Mouse (Mus musculus): Measurements from ENCODE around the gene Tulp1.
"Not testable (repeated sequence)": the region's sequence is repeated elsewhere in the genome, so short reads cannot be mapped to it uniquely, and the experiment has no call there.

The Tulp1 gene

DNA sequence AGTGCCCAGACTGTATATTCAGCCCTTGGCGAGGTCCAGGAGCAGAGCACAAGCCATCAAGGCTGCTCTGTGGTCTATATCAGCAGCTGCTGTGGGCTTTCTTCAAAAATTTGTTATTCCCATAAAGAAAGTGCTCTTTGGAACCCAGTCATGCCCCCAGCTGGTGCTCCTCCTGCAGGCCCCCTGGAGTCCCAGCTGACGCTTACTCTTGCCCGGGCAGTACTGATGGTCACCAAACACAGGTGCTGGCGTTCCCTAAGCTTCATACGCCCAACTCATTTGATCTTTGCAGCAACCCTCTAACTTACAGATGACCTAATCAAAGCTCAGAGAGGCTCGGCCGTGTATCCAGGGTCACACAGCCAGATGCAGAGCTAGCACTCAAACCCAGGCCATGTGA is 27.5 kb downstream of the Tulp1 start:
- DNase-seq (ENCODE audit: low spot score) = no peak

DNA sequence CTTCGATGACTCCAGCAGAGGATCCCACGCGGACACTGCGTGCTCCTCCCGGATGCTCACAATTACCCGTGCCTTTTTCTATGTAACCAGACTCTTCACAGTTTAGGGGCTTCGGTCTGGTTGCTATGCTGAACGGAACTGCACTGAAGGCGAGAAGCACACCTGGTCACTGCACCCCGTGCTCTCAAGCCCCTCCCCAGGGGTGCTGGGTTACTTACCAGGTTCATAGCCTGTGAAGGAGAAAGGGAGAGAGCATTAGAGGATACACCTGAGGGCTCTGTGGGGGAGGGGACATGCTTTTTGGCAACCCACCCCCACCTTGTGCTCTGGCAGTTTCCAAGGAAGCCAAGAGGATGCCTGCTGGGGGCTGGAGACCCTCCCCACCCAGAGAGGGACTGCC is 29.8 kb downstream of the Tulp1 start:
- DNase-seq (ENCODE audit: low spot score) = no peak

DNA sequence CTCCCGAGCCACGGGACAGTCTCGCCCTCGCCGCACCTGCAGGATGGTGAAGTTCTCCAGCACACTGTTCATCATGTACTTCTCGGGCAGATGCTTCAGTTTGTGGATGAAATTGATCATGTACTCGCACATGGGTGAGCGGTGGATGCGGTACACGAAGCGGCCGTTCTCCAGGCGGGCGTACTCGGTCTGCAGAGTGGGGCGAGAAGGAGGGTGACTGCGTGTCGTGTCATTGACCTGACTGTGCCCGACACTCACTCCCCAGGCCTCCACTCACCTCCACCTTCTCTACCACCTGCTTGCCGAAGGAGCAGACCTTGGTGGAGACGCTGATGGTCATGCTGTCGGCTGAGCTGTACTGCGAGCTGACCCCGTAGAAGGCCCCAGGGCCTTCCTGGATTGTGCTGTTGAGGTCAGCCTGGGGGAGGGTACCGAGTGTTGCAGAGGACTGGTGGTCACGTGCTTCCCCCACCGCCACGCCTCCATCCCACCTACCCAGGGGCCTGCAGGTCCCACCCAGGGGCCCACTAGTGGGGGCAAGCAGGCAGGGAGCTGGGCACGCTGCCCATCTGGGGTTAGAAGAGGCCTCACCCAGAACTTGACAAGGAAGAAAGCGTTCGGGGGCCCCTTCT is 32.0 kb downstream of the Tulp1 start:
- no peak for DNase-seq (ENCODE audit: low spot score)

DNA sequence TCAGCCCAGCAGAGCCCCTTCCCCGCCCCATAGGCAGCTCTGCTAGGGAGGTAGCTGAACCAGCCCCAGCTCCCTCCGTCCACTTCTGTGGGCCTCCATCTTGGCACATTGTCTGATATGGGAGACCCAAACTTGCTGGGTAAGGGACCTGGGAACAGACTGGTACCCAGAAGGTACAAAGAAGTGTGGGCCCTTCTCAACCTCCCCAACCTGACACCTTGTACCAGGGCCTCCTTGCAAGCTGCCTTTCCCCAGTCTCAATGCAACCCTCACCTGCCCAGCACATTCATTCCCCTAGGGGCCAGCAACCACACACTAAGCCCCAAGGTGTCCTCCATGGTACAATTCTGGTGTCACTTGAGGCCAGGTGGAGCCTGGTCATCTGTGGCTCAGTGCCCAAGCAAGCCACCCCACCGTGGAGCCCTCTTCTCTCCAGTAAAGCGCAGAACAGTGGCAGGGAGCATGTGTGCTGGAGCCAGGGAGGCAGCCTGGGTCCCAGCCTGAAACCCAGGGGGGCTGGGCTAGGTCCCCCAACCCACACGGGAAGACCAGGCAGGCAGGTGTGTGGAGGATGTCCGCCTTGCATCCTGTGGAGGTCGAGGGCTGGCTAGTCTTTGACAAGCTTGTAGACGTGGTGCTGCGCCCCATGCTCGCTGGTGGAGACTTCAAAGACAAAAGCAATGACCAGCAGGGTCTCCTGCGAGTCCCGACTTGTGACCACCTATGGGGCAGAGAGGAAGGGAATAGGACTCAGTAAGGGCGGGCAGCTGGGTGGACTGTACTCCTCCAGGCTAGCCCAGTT is 32.7 kb downstream of the Tulp1 start:
- no peak for DNase-seq (ENCODE audit: low spot score)

DNA sequence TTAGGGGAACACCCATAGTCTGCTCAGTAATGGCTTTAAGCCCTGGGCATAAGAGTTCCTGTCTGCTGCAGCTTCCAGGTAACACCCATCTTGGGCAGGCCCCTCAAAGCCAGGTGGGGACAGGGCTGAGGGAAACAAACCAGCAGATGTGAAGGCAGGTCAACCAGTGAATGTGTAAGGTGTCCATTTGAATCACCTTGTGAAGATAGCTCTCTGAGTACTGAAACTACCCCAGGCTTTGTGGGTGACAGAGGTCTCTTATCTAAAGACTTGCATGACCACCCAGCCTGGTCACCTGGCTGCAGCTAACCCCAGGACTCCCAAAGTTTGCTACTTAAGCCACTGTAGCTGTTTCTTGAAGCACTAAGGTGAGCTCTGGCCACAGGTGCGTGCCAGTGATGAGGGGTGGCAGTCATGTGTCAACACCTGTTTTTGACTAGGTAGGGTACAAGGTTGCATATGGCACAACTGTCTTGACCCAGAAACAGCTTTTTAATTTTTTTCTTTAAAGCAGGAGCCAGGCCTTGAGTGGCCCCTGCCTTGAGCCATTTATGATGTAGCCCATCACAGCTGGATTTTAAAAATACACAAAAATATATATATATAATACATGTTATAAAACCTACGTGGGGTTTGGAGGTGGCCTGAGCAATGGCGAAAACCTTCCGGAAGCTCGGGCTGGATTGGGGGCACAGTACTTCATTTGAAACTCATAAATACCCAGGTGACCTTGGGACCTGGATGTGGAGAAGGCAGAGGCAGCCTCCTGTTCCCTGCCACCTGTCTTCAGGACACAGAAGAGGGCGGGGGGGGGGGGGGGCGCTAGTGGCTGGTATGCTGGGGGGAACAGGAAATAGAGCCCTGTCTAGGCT is 33.5 kb downstream of the Tulp1 start:
- DNase-seq (ENCODE audit: low spot score) = no peak

DNA sequence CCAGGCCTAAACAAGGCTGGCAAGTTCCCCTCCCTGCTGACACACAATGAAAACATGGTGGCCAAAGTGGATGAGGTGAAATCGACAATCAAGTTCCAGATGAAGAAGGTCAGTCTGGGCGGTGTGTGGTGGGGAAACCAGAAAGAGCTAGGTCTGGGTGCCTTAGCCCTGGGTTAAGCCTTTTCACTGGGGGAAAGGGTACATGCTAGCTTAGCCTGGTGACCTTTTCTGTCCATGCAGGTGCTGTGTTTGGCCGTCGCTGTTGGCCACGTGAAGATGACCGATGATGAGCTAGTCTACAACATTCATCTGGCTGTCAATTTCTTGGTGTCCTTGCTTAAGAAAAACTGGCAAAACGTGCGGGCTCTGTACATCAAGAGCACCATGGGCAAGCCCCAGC is 34.4 kb downstream of the Tulp1 start:
- not testable (repeated sequence) for DNase-seq (ENCODE audit: low spot score)

DNA sequence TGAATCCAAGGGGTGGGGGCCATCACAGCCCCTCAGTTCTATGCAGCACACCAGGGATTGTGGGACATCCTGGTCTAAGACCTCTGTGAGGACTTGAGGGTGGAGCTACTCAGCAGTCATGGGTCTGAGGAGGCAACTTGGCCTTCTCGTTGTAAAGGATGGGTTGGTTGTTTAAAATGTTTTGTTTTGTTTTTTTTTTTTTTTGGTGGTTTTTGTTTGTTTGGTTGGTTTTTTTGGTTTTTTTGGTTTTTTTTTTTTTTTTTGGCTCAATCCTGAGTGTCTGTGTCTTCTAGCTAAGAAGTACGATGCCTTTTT is 34.8 kb downstream of the Tulp1 start:
- no peak for DNase-seq (ENCODE audit: low spot score)

DNA sequence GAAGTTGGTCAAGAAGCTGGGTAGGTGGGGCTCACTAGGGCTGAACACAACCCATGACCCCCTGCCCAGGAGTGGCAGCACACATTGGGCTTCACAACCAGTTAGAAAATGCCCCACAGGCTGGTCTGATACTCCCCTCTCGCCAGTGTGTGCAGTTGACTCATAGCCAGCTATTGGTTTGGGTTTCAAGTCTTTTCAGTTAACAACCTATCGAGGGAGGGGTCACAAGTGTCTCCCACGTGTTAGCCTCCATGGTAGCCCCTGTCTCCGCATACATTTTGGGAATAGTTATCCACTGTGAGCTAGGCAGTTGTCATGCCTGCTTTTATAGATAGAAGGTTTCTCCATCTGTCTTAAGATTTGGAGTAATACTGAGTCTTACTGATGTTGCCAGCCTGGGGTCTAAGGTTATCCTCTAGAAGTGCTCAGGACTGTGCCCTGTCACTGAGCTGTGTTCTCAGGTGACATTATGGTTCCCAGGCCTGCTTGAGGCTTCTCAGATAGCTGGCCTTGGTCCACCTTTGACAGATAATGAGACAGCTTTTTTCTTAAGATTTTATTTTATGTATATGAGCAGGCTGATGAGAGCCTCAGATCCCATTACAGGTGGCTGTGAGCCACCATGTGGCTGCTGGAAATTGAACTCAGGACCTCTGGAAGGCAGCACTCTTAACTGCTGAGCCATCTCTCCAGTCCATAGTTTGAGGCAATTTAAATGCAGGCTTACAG is 35.4 kb downstream of the Tulp1 start:
- peak; percentile 37 for DNase-seq (ENCODE audit: low spot score)

DNA sequence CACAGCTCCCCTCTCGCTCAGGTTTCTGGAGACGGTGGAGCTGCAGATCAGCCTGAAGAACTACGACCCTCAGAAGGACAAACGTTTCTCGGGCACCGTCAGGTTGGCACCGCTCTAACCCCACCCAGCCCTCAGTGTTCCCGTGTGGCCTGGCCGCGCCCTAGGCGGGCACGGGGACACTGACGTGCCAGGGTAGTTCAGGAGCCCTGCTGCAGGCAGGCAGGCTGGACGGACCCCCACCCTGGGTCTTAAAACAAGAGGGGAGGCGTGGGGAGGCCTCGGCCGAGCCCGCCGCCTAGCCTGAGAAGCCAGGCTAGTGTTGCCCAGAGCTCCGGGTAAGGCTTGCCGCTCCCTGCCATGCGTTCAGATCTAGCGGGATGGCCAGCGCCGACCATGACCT is 36.1 kb downstream of the Tulp1 start:
- peak; percentile 42 for DNase-seq (ENCODE audit: low spot score)

DNA sequence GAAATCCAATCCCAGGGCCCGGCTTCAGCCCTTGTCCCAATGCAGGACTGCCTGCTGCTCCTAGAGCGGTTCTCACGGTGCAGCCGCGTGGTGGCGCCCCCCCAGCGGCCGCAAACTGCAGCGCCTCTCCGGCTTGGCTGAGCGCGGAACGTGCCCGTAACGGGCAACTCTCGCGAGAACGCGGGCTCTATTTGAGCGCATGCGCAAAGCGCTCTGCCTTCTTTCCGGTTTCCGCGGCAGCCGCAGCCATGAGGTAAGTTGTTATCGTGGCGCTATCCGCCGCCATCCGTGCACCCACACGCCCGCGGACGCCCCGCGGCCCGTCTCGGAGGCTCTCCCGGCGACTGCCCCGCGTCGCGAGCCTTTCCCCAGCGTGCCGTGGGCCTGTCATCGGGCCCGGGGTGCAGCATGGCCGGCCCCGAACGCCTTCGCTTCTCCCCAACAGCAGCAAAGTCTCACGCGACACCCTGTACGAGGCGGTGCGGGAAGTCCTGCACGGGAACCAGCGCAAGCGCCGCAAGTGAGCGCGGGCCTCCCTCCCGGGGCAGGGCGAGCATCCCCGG is 36.6 kb downstream of the Tulp1 start, which contains the start of gene Rpl10a:
TSS of gene Rpl10a (plus strand) at position 106 of the 563 bp plus-strand sequence.
- peak; percentile 98 for DNase-seq (ENCODE audit: low spot score)

DNA sequence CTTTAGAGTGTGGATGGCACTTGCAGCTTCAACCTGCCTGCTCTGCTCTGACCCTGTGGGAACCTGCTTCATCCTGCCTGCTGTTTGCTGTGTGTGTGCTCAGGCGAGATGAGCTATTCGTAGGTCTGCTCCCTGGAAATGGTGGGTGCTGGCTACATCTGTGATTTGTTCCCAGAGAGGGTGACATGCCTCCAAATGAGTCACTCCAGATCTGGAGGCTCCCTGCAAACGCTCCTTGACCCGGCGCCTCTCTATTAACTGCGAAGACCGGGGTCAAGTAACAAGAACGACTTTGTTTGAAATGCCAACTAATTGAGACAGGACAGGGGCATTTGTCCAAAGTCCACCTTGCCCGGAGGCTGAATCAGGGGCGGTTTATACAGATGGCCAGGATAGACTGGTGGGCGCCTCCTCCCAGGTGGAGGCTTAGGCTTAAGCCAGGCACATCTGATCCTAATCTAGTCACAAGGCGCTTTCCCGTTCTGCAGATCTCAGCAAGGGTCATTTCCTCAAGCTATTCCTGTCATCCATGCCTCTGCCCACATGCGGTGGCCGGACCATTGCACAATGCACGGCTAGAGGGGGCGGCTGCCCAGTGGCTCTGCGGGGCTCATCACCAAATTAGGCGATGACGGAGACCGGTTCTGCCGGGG is 37.2 kb downstream of the Tulp1 start:
- DNase-seq (ENCODE audit: low spot score) = peak; percentile 72

DNA sequence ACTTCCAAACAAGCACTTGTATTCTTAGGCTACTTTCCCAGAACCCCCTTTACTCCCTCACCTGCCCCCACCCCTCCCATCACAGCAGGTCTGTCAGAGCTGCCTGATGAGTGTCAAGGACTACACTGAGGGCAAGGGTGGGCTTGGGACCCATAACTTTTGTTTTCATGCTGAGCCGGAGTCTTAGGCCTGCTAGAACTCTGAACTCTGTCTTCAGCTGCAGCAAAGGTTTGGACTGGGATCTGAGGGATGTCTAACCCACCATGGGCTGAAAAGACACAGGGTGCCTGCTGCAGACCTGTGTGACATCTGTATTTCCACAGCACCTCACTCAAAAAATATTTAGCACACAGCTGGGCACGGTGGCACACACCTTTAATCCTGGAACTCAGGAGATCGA is 38.1 kb downstream of the Tulp1 start:
- DNase-seq (ENCODE audit: low spot score) = no peak

DNA sequence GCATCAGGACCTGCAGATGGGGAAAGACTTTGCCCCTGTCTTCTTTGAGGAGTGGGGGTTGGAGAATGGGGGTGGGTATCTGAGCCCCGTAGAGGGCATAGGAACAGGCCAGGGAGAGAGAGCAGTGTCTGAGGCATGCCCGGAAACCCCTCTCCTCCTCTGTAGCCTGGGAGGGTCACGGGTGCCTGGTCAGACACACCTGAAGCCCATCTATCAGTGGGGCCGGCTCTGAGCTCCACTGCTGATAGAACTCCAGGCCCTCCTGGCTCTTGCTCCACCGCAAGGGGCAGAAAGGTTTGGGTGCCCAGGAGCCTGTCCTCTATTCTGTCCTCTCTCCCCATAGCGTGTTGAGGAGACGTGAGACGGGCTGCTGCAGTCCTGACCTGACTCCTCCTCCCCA is 39.3 kb downstream of the Tulp1 start:
- DNase-seq (ENCODE audit: low spot score) = no peak

DNA sequence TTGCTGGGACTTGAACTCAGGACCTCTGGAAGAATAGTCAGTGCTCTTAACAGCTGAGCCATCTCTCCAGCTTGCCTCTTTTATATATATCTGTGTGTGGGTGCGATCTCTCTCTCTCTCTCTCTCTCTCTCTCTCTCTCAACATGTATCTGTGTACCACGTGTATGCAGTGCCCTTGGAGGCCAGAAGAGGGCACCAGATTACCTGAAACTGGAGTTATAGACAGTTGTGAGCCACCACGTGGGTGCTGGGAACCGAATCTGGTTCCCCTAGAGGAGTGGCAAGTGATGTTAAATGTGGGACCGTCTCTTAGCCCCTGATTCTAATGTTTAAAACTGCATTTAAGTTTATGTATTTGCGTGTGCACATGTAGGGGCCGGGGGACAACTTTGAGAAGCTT is 40.6 kb downstream of the Tulp1 start:
- DNase-seq (ENCODE audit: low spot score) = not testable (repeated sequence)

DNA sequence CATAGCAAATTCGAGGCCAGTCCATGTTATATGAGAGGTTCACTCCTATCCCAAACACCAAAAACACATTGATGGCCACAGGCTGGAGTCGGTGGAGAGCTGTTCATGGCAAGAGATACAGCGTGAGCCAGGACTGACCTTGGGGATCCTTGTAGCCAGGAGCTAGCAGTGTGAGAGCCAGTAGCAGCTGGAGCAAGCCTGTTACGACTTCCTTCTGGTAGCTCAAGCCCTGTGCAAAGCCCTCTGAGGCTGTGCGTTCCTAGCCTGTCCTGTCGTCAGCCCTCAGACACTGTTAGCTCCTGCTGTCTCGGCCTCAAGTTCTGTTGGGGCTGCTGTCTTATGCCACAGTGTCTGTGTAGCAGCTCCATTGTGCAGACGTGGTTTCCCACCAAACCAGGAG is 41.2 kb downstream of the Tulp1 start:
- no peak for DNase-seq (ENCODE audit: low spot score)

DNA sequence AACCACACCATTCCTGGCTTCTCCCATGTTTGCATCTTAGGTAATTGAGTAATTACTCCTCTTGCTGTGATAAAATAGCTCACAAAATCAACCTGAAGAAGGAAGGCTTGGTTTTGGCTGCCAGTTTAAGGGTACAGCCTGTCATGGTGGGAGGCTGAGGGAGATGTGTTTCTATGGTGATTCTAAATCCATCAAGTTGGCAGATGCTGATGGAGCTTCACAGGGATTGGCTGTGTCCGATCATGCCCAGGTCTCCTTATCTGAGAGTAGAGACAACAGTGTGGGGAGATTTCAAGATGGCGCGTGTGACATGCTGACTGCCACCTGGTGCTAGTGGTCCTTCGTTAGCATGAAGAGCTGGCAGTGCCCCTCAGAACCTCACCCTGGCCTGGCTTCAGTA is 43.3 kb downstream of the Tulp1 start:
- no peak for DNase-seq (ENCODE audit: low spot score)

DNA sequence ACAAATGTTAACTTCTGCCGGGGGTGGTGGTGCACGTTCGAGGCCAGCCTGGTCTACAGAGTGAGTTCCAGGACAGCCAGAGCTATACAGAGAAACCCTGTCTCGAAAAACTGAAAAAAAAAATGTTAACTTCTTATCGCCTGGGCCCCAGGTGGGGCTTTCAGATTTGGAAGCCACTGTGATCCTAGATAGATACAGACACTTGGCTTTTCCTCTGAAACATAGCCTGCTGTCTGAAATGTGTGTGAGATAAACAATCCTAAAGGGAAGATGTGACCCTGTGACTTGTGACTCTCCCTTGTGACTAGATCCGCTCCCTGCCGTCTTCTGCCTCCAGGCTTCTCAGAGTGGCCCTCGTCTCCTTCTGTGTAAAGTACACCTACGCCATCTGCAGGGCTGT is 47.3 kb downstream of the Tulp1 start:
- no peak for DNase-seq (ENCODE audit: low spot score)

DNA sequence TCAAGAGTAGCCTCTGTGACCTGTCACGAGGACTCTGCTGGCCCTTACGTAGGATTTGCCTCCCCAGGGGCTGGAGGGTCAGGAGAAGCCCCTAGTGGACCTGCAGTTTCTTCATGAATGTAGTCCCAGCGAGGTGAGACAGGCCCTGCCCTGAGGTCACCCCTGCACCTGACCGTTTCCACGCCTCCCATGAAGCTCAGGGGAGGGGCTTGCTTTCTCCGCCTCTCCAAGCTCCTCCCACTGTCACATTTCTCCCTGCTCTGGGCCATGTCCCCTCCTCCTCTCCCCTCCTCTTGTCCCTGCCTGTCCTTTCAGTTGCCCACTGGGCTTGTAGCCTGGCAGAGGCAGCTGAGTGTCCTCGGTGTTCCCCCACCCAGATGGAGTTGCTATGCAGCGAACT is 47.9 kb downstream of the Tulp1 start:
- no peak for DNase-seq (ENCODE audit: low spot score)

DNA sequence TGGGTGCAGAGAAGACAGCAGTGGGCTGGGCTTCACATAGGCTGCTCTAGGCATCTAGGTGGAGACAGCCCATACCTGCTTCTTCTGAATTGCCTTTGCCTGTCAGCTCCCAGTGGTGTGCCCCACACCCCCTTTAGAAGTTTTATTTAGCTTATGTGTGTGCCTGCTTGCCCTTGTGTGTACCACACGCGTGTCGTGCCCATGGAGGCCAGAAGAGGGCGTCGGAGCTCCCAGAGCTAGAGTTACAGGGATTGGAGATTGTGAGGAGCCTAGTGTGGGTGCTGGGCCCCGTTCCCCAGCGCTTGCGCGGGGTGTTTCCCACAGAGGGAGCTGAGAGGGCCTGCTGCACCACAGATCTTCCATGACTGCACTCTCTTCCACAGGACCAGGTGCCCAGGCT is 48.5 kb downstream of the Tulp1 start:
- DNase-seq (ENCODE audit: low spot score) = no peak

DNA sequence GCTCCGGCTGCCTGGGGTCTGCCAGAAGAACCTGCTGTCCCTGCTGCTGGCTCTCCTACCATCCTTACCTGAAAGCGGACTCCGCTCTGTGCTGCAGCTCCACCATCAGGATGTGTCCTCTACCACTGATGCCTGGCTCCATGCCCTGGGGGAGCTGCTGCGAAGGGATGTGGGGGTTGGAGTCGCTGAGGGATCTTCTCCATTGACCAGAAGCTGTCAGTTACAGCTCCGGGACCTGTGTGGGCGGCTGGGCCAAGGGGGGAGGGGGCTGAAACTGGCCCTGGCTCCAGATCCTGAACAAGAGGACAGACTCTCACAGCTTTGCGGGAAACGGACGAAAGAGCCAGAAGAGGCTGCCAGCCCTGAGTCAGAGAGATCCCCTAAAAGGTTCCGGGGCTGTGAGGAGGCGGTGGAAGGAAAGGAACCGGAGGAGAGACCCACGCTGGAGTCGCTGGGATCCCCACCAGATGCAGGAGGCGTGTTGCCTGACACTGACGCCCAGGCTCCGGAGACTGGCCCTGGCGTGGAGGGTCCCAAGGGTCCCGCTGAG is 49.3 kb downstream of the Tulp1 start:
- DNase-seq (ENCODE audit: low spot score) = peak; percentile 54

DNA sequence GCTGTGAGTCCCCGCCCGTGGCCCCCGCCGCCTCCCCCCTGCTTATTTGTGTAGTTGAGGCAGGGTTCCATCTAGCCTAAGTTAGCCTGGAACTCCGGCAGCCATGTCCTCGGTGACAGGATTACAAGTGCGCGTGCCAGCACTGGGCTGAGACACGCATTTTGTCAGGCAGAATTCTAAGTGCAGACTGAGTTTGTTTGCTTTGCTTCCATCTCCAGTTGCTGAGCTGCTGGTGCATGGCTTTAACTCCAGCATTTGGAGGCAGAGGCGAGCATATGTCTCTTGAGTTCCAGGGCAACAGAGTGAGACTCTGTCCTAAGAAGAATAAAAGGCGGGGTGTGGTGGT is 51.2 kb downstream of the Tulp1 start:
- peak; percentile 54 for DNase-seq (ENCODE audit: low spot score)

All from MN1 (cell line).